18 mouse cellular contexts compared by ENCODE assay signal in genomic region chr11:60016726-60017125, GRCm38 (mm10). TPM values are rescaled to one million over a fixed set of nuclear protein-coding genes. Genes with fewer than 3 reads are reported as not detected.
A peak's percentile ranks its signal among the peaks of the same experiment; 100 is the strongest.
DNase-seq lines count a peak whose midpoint lies in the region; ATAC-seq and TF ChIP-seq lines count a peak whose summit lies in the region.
"Had no signal": no experiment of that assay in that cellular context is flagged by ENCODE, and none has a peak within 500 bp of the region (broad histone marks: within the 10 kb centered on the region; RNA-seq: fewer than 3 reads in every experiment).

No protein-coding gene starts in this region.

- ATAC-seq in neural tube, embryonic 15.5 days (ENCODE audit: low FRiP score): no peak
- no peak for ATAC-seq in kidney, embryonic 15.5 days (replicated peaks; ENCODE audit: low FRiP score)
- ATAC-seq: intestine, postnatal 0 days; Patski had no signal

- H3K27ac ChIP-seq in neural tube, embryonic 15.5 days (replicated peaks): no peak overlapping the region
- H3K27ac ChIP-seq in kidney, embryonic 15.5 days: peak overlapping the region; percentile 63; the same call in 1 of the 2 replicates
- no peak overlapping the region for H3K27ac ChIP-seq in cerebellum, adult 2 months (ENCODE audit: insufficient read depth, low read length)
- H3K27ac ChIP-seq: embryonic facial prominence, embryonic 13.5 days; hindbrain, embryonic 13.5 days; liver, embryonic 14.5 days; midbrain, embryonic 12.5 days had no signal

- 72% methylated on average over 4 of the region's 4 CpGs for WGBS in neural tube, embryonic 15.5 days
- WGBS in kidney, embryonic 15.5 days: 25% methylated on average over 4 of the region's 4 CpGs
- 73% methylated on average over 4 of the region's 4 CpGs for WGBS in cerebellum, adult 2 months

- no peaks in the 10 kb centered on the region for H3K36me3 ChIP-seq in neural tube, embryonic 15.5 days
- no peaks in the 10 kb centered on the region for H3K36me3 ChIP-seq in kidney, embryonic 15.5 days
- H3K36me3 ChIP-seq: embryonic facial prominence, embryonic 13.5 days; hindbrain, embryonic 13.5 days; midbrain, embryonic 12.5 days had no signal

- H3K9me3 ChIP-seq in neural tube, embryonic 15.5 days (replicated peaks): no peaks in the 10 kb centered on the region
- H3K9me3 ChIP-seq in kidney, embryonic 15.5 days (replicated peaks): no peaks in the 10 kb centered on the region
- H3K9me3 ChIP-seq: embryonic facial prominence, embryonic 13.5 days; hindbrain, embryonic 13.5 days; midbrain, embryonic 12.5 days had no signal

- no peak for TF ChIP-seq POLR2A in cerebellum, adult 2 months (IDR thresholded peaks at IDR 0.05; ENCODE audit: borderline replicate concordance, insufficient read depth, low read length)

- H3K4me2 ChIP-seq in neural tube, embryonic 15.5 days: no peak overlapping the region
- no peak overlapping the region for H3K4me2 ChIP-seq in kidney, embryonic 15.5 days
- H3K4me2 ChIP-seq: embryonic facial prominence, embryonic 13.5 days; hindbrain, embryonic 13.5 days; midbrain, embryonic 12.5 days had no signal

- peak; percentile 59 for DNase-seq in adrenal gland, postnatal 14 days
- DNase-seq in adrenal gland, postnatal 10 days: no peak
- DNase-seq in neural tube, embryonic 10.5 days (ENCODE audit: extremely low spot score, low spot score): peak; percentile 19
- no peak for DNase-seq in spleen, postnatal 36 days (ENCODE audit: low spot score in 2 of 2)
- DNase-seq in thymus, postnatal 25 days: no peak
- DNase-seq in cerebellum, adult 2 months: no peak
- DNase-seq: cerebellum, postnatal 14 days; lung, postnatal 36 days; right cerebral cortex, postnatal 14 days had no signal

- TF ChIP-seq CTCF in cerebellum, adult 2 months (IDR thresholded peaks at IDR 0.05; ENCODE audit: borderline replicate concordance, insufficient read depth, low read depth, low read length): no peak

- H3K4me3 ChIP-seq in neural tube, embryonic 15.5 days (replicated peaks): no peak overlapping the region
- no peak overlapping the region for H3K4me3 ChIP-seq in kidney, embryonic 15.5 days (replicated peaks)
- H3K4me3 ChIP-seq in cerebellum, adult 2 months (replicated peaks; ENCODE audit: insufficient read depth, low read depth, low read length): no peak overlapping the region
- H3K4me3 ChIP-seq: embryonic facial prominence, embryonic 13.5 days; hindbrain, embryonic 13.5 days; midbrain, embryonic 12.5 days; myocyte had no signal

- no peaks in the 10 kb centered on the region for H3K4me1 ChIP-seq in neural tube, embryonic 15.5 days
- H3K4me1 ChIP-seq in kidney, embryonic 15.5 days: peaks cover 7% of the 10 kb centered on the region; the same call in 1 of the 2 replicates
- no peaks in the 10 kb centered on the region for H3K4me1 ChIP-seq in cerebellum, adult 2 months (ENCODE audit: control insufficient read depth, insufficient read depth, low read length)
- H3K4me1 ChIP-seq: hindbrain, embryonic 13.5 days had no signal

- H3K9ac ChIP-seq in neural tube, embryonic 15.5 days (replicated peaks): no peak overlapping the region
- no peak overlapping the region for H3K9ac ChIP-seq in kidney, embryonic 15.5 days
- H3K9ac ChIP-seq: embryonic facial prominence, embryonic 13.5 days; hindbrain, embryonic 13.5 days; liver, embryonic 14.5 days; midbrain, embryonic 12.5 days had no signal

- H3K27me3 ChIP-seq in neural tube, embryonic 15.5 days (replicated peaks): no peaks in the 10 kb centered on the region
- no peaks in the 10 kb centered on the region for H3K27me3 ChIP-seq in kidney, embryonic 15.5 days
- H3K27me3 ChIP-seq in cerebellum, adult 2 months (ENCODE audit: control insufficient read depth, insufficient read depth, low read length): no peaks in the 10 kb centered on the region
- H3K27me3 ChIP-seq: embryonic facial prominence, embryonic 13.5 days; hindbrain, embryonic 13.5 days; midbrain, embryonic 12.5 days; Patski had no signal

RNA-seq across cellular contexts. Expression of gene Pemt, which starts 29.6 kb away (rescaled TPM):
- total RNA-seq in adrenal gland, postnatal 14 days (2021): 16.4 and 69.4 TPM in 2 replicates
- total RNA-seq in adrenal gland, postnatal 10 days (2021): 100 to 1,000 TPM in 1 of 2 experiments, 10 to 100 TPM in 1; 57.5 to 102 TPM
- 8.5 and 9.0 TPM in 2 replicates for polyA plus RNA-seq in neural tube, embryonic 15.5 days (2015; fragmentation: Nextera tagmentation; extraction: Ambion mirVana)
- 12.6 and 13.0 TPM in 2 replicates for polyA plus RNA-seq in kidney, embryonic 15.5 days (2015; fragmentation: Nextera tagmentation; extraction: Ambion mirVana)
- polyA plus RNA-seq in cerebellum, adult 2 months (2012; rRNA removed): 6.8 and 7.5 TPM in 2 replicates

RNA-seq across cellular contexts. Expression of gene Rasd1, which starts 52.0 kb away (rescaled TPM):
- total RNA-seq in adrenal gland, postnatal 14 days (2021): 29.0 and 38.0 TPM in 2 replicates
- 10 to 100 TPM; 36.7 to 62.2 TPM for total RNA-seq in adrenal gland, postnatal 10 days (2021)
- 1.2 and 2.2 TPM in 2 replicates for polyA plus RNA-seq in neural tube, embryonic 15.5 days (2015; fragmentation: Nextera tagmentation; extraction: Ambion mirVana)
- polyA plus RNA-seq in kidney, embryonic 15.5 days (2015; fragmentation: Nextera tagmentation; extraction: Ambion mirVana): 3.3 and 4.0 TPM in 2 replicates
- 5.1 and 5.2 TPM in 2 replicates for polyA plus RNA-seq in cerebellum, adult 2 months (2012; rRNA removed)

Comparison
In these comparisons a context has a peak if more than half of its experiments do, and no peak if none do; other contexts are left out.
1. DNase-seq: peak in adrenal gland, postnatal 14 days (single experiment) and neural tube, embryonic 10.5 days (single experiment); none in adrenal gland, postnatal 10 days (single experiment), spleen, postnatal 36 days (0 of 2), thymus, postnatal 25 days (single experiment) and cerebellum, adult 2 months (0 of 2).